Mouse (Mus musculus) Muller cell, postnatal 12 days (primary cell): Measurements from ENCODE around the gene Dnah10.
"Not testable (repeated sequence)": the region's sequence is repeated elsewhere in the genome, so short reads cannot be mapped to it uniquely, and the experiment has no call there.

Experiments
- DNase-seq: peaks from one replicate; pipeline ENCODE4 v3.0.0-alpha.2; 2015; ENCODE audit errors: inconsistent ontology term

Dnah10 gene

GRCm38 (mm10) chr5:124724997-124725396, at the start of gene Dnah10:
TSS of gene Dnah10 (plus strand) at chr5:124725085.
- DNase-seq = no peak

GRCm38 (mm10) chr5:124713741-124714140, 11.1 kb upstream of the Dnah10 start:
- no peak for DNase-seq

- no peak for DNase-seq
These were observed 9.8 kb upstream of the Dnah10 start for GRCm38 (mm10) chr5:124715135-124715534.

GRCm38 (mm10) chr5:124717969-124718368, 6.9 kb upstream of the Dnah10 start:
- DNase-seq = no peak

GRCm38 (mm10) chr5:124718396-124718795, 6.5 kb upstream of the Dnah10 start:
- DNase-seq = no peak

- DNase-seq = no peak
These were observed 1.8 kb upstream of the Dnah10 start for GRCm38 (mm10) chr5:124723125-124723524.

DNA sequence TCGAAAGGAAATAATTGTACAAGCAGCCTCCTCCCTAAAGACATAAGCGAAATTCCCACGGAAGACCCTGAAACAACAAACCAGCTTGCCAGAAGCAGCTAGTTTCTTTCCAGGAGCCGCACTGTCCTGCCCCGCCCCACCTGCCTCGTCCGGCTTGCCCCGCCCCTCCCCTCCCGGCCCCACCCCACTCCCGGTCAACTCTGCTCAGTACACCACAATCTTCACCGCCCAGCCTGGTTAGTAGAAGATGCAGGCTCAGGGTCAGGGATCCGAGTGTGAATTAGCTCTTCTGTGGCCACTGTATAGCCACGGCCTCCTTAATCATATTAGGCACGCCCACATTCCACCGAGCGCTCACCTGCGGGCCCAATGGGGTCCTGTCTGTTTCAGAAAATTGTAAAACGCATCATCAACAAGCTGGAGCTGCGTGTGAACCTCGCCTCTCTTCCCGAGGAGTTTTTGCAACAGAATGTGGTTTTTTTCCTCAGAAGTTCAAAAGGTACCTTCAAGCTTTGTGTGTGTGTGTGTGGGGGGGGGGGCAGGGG, 4.8 kb downstream of the Dnah10 start:
- peak; percentile 11 for DNase-seq

- DNase-seq = no peak
These were observed 9.1 kb downstream of the Dnah10 start for GRCm38 (mm10) chr5:124733961-124734360.

DNA sequence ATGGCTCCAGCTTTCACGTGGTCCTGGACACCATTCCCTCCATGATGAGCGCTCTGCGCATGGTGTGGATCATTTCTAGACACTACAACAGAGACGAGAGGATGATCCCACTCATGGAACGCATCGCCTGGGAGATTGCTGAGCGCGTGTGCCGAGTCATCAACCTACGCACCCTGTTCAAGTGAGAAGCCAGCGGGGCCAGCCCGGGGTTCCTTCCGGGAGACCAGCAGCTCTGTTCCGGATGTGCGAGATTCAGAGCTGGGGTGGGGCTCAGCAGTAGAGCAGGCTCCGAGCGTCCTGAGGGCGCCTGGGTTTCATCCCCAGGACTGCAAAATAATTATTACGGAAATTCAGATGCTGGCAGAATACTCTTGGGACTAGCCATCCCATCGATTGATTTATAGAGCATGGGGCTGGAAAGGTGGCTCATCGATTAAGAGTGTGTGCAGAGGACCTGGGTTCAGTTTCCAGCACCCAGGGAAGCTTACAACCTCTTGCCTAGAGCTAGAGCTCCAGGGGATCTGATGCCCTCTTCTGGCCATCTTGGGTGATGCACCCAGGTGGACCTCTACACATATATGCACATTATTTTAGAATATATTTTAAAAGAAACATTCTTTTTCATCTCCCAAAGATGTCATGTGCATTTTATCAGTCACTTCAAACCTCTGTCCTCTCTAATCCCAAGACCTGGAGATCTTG, 17.2 kb downstream of the Dnah10 start:
- DNase-seq = no peak

DNA sequence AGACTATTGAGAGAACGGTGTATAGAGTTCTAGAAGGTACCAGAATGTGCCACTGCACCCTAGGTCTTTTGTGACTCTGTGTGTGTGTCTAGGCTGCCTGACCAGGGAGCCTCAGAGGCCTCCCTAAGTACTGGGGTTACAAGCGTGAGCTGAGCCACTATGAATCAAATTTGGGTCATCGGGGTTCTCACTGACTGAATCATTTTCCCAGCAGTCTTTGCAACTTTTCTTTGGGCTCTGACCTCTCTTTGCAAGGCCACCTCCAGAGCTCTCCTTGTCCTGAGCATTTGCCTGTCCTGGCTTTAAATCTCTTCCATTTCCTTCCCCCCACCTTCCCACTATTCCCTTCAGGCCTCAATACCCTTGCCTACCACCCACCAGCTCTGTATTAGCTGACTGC, 19.0 kb downstream of the Dnah10 start:
- DNase-seq = no peak

DNA sequence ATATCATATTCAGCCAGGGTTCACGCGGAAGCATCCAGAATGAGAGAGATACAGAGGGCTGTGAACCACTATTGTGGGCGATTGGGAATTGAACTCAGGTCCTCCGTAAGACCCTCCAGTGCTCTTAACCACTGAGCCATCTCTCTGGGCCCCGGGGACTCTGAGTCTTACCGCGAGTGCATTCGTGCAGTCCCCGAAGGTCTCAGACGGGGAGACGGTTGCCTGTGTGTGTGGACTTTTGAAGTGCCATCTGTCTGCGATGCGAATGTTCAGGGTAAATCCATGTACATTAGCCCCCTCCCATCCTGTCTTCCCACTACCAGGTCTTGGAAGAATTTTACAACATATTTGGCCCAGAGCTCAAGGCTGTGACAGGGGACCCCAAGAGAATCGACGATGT, 21.3 kb downstream of the Dnah10 start:
- DNase-seq = no peak

DNA sequence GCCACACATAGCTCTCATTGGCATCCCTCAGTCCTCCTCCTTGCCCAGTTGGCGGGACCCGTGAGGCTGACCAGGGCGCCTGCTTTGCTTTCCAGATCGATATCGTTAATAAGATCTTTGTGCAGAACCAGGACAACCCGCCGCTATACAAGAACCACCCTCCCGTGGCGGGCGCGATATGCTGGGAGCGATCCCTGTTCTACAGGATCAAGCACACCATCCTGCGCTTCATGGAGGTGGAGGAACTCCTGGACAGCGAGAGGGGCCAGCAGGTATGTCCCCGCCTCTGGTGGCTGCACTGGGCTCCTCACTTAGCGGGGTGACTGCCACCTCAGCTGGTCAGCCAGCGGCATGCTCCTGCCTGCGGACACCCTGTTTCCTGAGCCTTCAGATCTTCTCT, 23.4 kb downstream of the Dnah10 start:
- DNase-seq = no peak

DNA sequence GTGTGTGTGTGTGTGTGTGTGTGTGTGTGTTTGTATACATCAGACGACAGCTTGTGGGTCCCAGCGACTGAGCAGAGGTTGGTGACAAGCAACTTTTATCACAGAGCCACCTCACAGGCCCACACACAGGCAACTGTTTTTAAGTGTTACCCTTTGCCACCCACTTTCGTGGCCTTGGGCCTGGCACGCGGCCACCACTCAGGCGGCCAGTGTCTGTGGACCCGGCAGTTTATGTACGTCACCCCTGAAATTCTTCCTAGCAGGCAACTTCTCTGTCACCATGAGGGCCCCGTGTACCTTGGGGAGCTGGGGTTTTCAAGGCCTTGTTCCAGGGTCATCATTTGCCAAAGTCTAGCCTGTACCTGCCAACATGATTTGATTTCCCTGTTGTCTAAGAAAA, 26.8 kb downstream of the Dnah10 start:
- DNase-seq = no peak

DNA sequence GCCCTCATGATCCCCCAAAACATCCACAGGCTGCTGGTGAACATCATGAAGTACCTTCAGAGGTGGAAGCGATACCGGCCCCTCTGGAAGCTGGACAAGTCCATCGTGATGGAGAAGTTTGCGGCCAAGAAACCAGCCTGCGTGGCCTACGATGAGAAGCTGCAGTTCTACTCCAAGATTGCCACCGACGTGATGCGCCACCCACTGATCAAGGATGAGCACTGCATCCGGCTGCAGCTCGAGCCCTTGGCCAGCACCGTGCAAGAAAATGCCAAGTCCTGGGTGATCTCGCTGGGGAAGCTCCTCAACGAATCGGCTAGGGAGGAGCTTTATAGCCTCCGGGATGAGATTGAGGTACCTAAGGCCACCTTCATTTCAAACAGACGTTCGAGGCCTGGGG, 36.1 kb downstream of the Dnah10 start:
- DNase-seq = no peak

- no peak for DNase-seq
These were observed 36.9 kb downstream of the Dnah10 start for GRCm38 (mm10) chr5:124761787-124762186.

GRCm38 (mm10) chr5:124774552-124774951, 49.7 kb downstream of the Dnah10 start:
- DNase-seq = no peak

DNA sequence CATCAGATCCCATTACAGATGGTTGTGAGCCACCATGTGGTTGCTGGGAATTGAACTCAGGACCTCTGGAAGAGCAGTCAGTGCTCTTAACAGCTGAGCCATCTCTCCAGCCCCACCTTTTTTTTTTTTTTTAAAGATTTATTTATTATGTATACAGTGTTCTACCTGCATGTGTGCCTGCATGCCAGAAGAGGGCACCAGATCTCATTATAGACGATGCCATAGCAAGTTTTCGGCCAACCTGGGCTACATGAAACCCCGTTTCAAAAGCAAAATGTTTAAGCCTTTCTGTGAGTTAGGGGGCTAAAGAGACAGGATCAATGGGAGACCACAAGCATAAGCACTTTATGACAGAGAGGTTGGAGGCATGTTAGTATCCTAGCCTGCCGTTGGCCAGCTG, 51.4 kb downstream of the Dnah10 start:
- not testable (repeated sequence) for DNase-seq

DNA sequence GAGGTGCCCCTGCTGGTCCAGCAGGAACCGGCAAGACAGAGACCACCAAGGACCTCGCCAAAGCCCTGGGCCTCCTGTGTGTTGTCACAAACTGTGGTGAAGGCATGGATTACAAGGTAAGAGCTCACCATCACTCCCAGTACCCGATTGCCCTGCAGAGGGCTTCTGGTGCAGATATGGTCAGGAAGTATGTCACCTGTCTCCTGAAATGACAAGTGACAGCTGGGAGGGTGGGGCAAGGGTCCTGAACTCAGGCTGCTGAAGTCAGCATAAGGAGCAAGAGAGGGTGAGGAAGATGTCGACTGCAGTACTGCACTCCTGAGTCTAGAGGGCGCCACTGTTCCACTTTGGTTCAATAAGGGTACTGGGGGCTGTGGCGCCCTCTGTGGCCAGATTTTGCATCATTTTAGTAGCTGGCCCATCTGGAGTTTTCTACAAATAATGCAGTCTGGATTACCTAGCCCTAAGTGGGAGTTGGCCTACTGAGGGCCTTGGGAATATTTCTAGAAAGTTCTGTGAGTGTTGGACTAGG, 52.4 kb downstream of the Dnah10 start:
- DNase-seq = peak; percentile 38

- DNase-seq = no peak
These were observed 55.0 kb downstream of the Dnah10 start for GRCm38 (mm10) chr5:124779926-124780325.

DNA sequence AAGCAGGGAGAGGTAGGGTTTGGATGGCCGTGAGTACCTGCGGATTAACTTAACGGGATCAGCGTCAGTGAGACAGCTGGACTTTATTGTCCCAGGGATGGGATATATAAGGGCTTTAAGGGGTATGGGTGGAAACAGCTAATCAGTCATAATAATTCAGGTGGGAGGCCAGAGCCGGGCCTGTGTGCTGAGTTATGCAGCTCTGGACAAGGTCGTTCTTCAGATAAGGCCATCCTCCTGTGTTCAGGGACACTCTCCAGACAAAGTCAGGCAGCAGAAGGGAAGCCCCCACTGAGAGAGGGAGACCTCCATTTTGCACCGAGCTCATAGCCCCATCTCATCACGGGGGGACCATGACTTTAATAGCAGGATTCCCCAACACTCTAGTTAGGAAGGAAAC, 56.8 kb downstream of the Dnah10 start:
- no peak for DNase-seq

DNA sequence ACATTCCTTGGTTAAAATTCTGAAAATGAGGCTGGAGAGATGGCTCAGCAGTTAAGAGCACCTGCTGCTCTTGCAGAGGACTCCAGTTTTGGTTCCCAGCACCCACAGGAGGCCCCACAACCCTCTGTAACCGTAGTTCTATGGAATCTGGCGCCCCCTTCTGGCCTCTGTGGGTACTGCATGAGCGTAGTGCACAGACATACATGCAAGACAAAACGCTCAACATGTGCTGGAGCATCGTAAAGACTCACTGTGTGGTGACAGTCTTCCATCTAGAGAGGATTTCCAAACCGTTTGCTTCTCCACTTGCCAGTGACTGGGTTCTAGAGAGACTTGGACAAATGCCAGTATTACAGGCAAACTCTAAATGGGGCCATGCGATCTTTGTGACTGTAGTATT, 60.8 kb downstream of the Dnah10 start:
- DNase-seq = no peak

DNA sequence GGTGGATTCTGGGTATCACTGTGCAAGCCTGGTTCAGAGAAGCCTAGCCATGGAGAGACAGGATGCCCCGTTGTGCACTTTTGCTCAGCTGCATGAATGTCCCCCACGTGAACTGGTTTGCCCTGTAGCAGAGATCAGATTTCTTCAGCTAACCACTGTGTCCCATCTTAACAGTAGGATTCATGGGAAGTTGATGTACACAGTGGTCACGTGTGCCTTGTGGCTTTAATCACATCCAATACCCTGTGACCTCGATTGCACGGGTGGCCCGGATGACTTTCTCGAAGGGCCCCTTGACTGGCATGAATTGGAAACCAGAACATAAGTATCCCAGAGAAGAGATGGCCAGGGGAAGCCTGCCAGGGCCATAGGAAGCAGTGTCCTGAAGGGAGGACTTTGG, 67.2 kb downstream of the Dnah10 start:
- DNase-seq = no peak

DNA sequence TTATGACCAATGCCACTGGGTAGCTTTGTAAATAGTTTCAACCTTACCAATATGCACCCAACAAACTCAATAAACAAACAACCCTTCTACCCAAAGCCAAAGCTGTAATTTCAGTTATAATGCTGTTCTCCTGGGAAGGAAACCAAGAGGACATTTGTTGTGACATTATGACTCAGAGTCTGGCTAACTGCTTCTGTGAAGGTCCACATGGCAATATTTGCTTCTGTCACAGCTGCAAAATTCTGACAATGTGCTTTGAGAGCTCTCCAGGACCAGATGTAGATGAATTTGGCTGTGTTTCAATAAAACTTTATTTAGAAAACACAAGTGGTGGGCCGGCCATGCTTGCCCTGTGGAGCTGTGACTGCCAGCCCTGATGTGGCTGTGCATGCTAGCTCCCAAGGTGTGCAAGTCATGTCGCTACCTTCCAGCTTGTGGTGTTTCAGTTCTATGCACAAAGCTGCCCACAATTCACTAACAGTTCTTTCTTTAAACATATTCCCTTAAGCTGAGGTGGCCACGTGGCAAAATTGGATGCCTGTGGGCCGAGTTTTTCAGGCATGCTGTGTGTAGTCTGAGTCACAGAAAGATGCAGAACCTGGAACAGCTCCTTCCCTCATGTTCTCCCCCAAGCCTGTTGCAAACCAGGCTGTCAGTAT, 85.0 kb downstream of the Dnah10 start:
- DNase-seq = peak; percentile 37
